Mouse (Mus musculus) thymus, postnatal 10 days (tissue): ENCODE measurements around the gene Prkra.
A peak's percentile ranks its signal among the peaks of the same experiment; 100 is the strongest.
"Not testable (repeated sequence)": the region's sequence is repeated elsewhere in the genome, so short reads cannot be mapped to it uniquely, and the experiment has no call there.

ENCODE experiments used
- DNase-seq, 2 experiments: peaks; one replicate each; pipeline ENCODE4 v3.0.0; 2021; ENCODE audit warnings: low spot score in 2 of 2

The Prkra gene

DNA sequence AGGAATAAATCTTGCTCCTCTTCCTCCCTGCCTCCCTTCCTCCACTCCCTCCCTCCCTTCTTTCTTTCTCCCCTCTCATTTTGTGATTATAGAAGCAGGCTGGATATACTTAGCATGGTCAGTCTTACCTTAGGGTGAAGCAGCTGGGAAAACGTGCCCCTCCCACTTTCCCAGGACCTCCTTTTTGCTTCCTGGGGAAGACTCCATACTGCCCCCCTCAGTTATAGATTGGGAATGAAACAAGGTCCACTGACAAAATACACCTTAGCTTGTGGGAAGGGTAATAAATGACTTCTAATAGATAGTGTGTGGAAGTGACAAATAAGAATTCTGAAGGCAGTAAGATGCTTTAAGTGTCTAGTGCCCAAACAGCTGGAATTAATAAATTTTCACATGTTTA is 8.2 kb upstream of the Prkra start:
- no peak for DNase-seq

DNA sequence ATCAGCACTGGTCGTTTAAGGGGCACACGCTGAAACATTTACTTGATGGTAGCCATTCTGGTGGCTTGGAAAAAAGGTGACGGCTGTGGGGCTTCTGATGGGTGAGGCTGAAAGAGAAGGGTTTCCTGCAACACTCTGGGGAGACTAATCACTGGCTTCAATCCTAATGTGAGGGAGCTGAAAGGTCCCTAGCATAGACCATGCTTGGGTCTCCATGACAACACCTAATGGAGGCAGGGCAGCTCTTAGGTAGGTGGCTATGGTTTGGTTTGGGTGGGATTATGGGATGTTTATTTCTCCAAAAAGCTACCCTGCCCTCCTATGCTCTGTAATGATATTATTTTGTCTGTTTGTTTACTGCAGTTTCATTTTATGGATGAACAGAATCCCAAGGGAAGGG is 7.6 kb upstream of the Prkra start:
- no peak for DNase-seq

DNA sequence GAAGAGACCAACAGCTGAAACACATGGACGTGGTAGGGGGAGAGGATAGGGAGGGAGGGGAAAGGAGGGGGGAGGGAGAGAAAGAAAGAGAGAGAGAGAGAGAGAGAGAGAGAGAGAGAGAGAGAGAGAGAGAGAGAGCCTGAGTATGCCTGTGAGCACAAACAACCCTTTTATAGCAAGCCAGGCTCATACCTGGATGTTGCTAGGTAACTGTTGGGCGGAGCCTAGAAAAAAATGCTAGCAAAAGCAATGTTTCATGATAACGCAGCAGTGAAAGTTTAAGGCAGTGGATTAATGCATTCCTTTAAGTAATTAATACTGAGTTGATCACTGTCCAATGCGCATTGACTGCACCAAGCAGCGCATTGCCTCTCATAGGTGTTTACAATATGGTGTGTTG is 6.8 kb upstream of the Prkra start:
- DNase-seq, result no peak

DNA sequence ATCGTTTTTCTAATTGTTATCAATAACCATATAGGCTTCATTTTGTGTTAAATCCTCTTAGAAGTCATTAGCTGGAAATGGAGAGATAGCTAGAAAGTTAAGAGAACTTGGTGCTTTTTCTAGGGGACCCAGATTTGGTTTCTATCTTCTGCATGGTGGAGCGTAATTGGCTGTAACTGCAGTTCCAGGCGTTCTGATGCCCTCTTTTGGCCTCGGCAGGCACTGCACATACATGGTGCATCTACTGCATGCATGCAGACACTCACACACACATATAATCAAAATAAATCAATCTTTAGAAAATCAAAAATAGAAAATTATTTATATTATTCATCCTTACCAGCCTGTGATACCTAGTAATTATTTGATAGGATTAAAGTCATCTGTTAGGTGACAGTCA is 5.3 kb upstream of the Prkra start:
- no peak for DNase-seq

DNA sequence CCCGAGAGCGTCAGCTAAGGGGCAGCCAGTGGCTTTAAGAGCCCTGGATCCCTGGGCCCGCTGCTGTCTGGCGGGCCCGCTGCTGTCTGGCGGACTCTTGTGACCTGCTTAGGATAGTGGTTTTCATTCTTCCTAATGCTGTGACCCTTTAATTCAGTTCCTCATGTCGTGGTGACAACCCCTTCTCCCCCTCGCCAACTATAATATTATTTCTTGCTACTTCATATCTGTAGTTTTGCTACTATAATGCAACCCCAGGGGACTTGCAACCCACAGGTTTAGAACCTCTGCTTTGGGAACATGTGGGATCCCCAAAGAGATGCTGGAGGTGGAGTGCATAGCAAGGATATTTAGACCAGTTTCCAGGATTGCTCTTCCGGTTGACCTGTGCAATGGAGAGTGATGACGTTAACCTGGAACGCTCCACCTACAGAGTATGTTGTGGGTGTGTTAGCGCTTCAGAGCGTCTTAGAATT is 889 bp upstream of the Prkra start:
- DNase-seq, result no peak

DNA sequence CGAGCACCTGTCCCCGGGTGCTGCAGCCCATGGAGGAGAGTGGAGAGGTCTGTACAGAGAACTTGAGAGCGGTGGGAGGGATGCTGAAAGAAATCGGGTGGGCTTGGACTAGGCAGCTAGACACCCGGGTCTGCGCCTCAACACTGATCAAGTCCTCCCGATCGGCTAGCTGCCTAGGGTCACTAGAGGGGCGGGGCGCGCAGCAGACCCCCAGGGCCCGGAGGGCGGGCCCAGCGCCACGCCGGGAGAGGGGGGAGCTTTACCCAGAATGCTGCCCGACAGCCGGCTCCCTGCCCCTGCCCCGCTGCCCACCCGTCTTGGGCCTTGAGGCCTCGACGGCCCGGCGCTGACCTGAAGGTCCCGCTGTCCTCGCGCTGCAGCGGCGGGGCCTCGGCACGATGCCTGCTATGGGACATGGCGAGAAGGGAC is 360 bp downstream of the Prkra start:
- DNase-seq, result peak in 1 of 2 experiments; percentile 15

DNA sequence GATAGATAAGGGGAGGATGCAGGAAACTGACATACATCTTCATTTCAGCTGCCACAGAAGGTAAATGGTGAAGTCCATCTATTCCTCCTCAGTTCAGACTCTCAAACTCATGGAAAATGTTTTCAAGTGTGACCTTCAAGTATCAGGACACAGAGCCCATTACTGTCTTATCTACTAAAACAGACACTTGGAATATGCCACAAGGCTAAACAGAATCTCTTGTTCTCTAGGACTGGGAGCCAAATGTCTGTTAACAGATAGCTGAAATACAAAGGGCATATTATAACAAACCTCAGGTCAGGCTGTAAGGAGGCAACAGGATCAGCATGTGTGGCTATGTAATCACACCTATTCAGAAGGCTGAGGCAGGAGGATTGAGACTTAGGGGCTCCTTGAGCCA is 4.0 kb downstream of the Prkra start:
- no peak for DNase-seq

DNA sequence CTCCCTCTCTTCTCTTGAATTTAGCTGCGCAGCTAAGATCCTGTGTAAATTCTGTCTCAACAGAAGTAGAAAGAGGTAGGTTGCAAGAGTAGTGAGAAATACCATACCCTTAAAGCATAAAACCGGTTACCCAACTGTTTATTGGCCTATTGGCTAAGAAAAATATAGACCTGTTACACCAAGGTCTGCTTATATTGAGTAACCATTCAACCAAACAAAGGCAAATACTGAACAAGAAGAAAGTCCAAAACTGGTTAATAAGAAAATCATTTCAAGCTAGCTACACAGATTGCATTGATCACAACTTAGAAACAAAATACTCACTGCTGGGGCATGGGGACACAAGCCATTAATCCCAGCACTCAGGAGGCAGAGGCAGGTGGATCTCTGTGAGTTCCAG is 8.2 kb downstream of the Prkra start:
- DNase-seq, result no peak

DNA sequence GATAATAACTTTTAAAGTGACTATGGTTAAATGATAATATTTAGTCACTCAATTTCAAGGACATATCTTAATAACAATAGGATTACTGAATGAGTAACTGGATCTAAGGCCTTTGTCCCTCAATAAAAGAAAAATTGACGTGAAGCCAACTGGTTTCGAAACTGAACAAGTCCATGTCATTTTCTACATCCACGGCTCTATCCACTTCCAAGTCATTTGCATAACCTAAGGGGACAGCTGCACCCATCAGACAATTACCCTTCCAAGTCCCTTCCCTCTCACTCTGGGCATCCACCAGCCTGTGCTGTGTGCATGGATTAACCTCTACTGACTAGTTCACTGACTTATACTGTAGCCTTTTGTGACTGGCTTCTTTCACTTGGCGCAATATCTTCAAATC is 16.2 kb downstream of the Prkra start:
- no peak for DNase-seq

DNA sequence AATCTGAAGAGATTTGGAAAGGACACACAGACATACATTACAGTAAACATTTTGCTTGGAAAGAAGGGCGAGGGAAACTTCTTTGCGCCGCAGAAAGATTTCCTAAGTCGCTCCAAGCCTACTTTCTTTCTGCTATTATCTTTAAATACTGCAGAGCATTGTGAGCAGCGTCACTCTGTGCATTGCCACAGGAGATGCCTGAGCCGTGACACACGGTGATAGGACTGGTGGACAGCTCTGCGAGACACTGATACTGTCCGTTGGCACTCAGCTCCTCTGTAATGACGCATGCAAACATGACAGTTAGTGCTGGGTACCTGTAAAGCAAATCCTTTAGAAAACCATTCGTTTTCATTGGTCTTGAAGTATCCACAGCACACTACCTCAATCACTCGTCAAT is 17.5 kb downstream of the Prkra start:
- no peak for DNase-seq

DNA sequence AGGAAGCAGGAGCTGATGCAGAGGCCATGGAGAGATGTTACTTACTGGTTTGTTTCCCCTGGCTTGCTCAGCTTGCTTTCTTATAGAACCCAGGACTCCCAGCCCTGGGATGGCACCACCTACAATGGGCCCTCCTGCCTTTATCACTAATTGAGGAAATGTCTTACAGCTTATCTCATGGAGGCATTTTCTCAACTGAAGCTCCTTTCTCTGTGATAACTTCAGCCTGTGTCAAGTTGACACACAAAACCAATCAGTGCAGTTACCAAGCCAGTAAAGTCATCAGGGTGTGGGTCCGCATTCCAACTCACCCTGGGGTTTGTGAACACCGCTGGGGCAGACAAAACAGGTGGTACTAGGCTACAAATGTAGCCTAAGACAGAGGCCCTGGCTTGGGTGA is 25.5 kb downstream of the Prkra start:
- DNase-seq, result not testable (repeated sequence)

DNA sequence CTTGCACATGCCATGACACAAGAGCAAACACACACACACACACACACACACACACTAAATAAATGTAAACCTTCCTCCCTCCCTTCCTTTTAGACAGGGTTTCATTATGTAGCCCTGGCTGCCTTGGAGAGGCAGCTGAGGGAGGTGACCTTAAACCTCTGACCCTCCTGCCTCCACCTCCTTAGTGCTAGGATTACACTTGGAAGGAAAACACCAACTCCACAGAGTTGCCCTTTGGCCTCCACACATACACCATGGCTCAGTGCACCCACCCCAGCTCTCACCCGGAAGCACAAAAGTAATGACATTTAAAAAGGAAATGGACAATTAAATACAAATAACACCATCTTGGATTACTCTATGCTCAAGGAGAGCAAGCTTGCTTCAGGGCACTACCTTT is 26.1 kb downstream of the Prkra start:
- DNase-seq, result no peak

DNA sequence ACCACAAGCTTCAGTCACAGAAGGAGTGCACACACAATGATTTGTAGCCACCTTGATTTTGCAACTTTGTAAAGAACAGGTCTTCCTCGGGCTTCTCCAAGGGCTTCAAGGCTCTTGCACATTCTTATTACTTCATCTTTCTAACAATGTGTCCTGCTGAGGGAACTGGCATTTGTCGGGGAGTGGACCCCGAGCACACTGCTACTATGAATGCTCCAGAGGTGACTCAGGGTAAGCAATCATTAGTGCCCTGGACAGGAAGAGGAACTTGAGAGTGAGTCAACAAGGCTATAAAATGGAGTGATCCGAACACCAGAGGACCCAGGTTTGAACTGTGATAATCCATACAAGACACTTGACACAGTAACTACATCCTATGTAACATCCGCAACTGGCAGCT is 27.6 kb downstream of the Prkra start:
- no peak for DNase-seq

DNA sequence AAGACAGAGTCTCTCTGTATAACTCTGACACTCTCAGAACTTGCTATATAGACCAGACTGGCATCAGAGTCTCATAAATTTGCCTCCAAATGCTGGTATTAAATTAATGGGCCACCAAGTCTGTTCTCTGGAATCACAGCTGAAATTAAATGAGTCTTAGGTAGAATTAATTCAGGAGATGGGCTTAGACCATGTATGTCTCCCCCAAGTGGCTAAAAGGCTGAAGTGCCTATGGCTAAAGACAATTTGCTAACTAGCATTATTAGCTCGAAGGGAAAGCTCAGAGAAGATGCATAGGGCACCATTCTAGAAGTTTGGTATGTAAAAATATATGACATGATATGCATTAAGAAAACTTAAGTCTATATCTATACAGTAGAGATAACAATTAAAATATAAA is 29.7 kb downstream of the Prkra start:
- peak in 1 of 2 experiments; percentile 6 for DNase-seq

DNA sequence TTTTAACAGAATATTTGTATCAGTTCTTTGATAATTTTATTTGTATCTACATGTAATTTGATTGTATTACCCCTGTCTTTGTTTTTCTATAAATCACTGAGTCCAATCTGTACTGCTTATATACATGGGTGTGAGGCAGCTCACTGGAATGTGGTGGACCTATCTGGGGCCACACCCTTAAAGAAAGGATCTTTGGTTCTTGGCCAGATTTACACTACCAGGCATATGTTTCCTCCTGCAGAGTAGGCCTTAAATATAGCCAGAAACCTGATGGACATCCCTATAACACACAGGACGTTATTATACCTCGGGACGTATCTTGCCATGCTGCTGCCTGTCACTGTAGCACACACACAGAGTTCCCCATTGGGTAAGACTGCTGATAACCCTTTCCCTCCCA is 35.8 kb downstream of the Prkra start:
- no peak for DNase-seq

DNA sequence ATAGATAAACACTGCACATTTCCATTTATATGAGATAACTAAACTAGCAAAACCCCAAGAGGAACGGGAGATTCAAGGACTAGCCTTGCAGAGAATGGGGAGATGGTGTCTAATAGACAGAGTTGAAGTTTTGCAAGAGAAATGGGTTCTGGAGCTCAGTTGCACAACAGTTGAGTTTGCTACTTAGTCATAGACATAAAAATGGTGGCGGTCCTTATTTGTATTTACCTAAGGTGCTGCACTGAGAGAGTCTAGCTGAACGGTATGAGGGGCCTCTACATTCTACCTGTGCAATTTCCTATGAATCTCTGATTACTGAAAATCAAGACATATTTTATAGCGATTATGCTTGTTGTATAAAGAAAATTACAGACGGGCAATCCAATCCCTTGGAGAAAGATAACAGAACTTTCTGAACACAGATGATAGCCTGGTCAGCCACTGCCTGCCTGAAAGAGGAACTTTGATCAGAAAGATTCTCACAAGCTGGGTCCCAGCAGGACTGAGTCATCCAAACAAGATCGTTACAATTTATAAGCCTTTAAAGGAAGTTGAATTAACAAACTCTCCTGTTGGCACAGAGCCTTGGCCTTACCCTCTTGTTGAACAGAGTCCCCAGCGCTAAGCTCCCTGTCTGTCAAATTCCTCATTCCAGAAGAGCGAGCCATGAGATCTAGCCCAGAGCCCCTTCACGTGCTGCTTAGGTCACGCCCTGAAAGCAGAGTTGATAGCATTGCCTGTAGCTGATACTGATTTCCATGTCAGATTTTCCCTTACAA is 37.3 kb downstream of the Prkra start:
- DNase-seq, result no peak

DNA sequence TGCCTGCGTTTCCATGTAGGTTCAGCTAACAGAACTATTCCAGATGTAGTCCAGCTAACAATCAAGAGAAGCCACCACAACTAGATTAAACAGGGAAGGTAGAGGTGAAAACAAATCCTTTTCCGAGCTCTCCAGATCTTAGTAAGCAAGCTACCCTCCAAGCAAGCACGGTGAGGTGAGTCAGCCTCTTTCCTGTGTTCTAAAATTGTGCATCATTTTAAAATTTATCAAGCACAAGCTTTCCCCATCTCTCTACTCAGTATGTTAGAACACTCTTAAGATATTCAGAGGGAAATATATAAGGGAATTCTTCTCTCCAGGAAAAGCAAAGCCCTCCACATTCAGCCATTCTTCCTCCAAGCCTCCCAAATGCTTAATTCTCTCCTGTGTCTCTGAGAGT is 41.1 kb downstream of the Prkra start:
- DNase-seq, result no peak

DNA sequence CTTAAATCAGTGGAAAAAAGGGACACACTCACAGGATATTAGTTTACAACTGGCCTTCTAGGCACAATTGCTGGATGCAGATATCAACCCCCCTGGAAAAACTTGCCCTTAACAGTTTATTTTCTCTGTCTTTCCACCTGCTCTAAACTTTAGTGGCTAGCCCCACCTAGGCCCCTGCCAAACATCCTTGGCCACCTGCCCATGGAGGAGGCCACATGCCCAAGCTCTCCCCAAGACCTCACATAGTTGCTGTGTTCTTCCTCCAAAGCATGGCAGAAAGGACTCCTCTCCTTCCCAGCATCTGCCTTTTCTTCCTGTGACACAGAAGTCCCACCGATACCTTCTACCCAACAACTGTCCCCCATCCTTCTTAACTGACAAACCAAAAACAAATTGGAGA is 45.6 kb downstream of the Prkra start:
- no peak for DNase-seq

DNA sequence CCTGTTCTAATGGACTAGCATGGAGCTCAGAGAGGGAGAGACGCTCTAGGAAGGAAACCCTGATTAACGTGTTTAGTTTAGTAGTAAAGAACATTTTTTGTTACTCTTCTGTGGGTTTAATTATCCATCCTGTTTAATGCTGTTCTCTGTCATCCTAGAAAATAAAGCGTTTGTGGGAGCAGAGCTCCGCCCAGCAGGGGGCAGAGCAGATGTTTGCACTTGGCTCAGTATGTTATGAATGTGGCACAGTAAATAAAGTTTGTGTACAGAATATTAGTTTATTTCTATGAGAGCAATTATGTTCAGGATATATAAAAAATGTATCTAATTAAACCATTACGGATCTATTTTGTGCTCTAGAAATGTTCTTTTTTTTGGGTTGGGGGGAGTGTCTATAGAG is 48.6 kb downstream of the Prkra start:
- DNase-seq, result no peak

DNA sequence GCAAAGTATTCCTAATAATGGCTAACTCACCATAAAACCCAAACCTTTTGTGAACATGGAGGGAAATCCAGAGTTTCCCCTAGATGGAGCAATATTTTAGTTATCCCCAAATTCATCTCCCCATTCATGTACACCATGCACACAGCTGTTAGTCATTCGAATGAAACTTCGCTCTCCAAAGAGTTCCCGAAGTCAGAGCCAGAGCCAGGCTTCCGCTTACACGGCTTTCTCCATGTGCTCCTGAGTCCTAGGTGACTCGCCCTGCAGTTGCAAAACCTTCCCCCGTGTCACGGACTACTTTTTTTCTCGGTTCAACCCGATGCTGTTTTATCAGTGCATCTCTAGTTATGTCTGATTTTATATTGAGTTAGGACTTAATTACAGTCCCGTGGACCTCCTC is 50.3 kb downstream of the Prkra start:
- DNase-seq, result no peak

DNA sequence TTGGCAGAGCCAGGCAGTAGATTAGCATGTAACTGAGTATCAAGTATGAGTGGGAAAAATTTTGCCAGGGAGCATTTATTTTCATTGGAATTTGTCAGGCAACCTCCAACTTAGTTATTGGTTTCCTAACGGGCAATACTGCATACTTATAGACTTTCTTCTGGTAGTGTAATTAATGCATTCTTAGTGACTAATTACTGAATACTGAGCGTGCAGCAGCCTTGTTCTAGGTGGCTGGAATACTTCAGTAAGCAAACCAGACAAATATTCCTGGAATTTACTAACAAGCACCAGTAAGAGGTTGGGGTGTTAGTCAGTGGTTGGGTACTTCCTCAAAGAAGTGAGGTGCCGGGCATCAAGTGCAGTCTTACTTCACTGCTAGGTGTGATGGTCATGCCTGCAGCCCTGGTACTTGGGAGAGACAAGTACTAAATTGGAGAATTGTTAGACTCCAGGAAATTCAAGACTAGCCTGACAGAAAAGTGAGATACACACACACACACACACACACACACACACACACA is 55.4 kb downstream of the Prkra start:
- DNase-seq, result no peak

DNA sequence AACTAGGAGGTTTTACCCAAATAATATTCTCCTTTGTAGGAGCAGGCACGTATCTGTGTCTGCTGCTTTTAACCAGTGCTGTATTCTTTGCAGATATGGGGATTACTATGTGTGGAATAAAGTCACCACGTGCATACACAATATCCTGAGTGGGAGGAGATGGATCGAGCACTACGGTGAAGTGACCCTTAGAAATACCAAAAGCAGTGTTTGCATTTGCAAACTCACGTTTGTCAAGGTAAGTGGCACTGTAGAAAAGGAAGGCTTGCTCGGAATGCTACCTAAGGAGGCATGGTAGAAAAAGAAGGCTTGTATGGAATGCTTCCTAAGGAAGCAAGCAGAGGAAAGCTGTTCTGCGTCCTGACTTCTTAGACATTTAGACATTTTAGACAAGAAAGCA is 57.6 kb downstream of the Prkra start:
- DNase-seq, result no peak

DNA sequence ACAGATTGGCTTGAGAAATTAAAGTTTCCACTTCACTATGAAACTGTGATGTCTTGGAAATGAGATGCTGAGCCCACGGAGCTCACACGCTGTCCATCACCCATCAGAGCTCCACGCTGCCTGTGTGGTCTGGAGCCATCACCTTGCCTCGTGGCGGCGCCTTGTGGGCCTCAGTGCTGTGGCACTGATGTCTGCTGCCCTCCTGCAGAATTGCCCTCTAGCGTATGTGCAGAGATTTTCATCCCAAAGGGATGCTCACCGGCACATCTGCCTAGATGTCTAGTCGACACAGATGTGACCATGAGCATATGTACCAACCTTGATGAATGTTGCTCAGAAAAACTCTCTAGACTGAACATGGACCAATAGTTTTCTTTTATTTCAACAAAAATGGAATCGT is 60.9 kb downstream of the Prkra start:
- no peak for DNase-seq

DNA sequence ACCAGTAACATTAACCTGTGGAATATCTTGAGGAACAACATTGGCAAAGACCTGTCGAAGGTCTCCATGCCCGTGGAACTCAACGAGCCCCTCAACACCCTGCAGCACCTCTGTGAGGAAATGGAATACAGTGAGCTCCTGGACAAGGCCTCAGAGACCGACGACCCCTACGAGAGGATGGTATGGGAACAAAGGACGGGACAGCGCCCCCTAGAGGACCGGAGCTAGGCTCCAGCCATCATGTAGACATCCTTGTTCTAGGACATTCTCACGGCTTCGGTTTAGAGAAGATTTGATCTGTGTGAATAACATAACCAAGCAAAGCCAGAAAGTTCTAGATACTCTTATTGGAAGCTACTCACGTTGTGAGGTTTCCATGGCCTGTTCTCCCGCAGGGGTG is 62.7 kb downstream of the Prkra start:
- DNase-seq, result no peak
